Mouse (Mus musculus) hindlimb bud, embryonic 11.5 days (tissue): ENCODE data around the gene Ivns1abp.
A peak's percentile ranks its signal among the peaks of the same experiment; 100 is the strongest.
"Not testable (repeated sequence)": the region's sequence is repeated elsewhere in the genome, so short reads cannot be mapped to it uniquely, and the experiment has no call there.

Experiments
- DNase-seq: peaks from one replicate; pipeline ENCODE4 v3.0.0-alpha.2; 2012; ENCODE audit warnings: low read depth, low spot score; ENCODE audit errors: extremely low spot score

Gene Ivns1abp

DNA sequence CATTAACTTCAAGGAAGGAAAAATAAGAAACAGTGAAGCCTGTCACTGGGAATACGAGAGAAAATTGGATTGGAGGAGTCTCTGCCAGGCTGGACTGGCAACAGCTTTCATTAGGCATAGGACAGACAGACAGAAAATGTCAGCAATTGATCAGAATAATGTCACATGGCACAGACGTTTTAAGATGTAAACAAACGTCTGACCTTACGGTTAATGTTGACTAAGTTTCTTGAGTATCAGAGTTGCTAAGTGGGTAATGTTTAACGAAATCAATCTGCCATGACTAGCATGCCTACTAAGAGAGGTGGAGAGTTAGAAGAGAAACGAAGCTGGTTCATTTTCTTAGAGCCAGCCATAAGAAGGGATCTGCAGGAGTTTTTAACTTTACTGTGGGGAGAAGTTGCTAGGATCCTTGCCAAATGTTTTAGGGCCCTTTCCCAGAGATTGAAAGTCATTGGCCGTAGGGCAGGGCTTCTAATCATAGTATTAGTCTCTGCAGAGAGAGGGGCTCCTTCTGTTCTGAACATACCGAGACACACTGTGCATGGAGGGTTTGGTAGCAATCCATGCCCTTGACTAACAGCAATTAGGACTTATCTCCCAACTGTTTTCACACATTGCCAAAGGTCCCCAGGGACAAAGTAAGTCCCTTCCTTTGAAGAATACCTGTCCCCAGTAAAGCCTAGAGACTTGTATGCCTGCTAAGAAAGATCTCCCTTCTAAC, 2.8 kb upstream of the Ivns1abp start:
- no peak for DNase-seq

DNA sequence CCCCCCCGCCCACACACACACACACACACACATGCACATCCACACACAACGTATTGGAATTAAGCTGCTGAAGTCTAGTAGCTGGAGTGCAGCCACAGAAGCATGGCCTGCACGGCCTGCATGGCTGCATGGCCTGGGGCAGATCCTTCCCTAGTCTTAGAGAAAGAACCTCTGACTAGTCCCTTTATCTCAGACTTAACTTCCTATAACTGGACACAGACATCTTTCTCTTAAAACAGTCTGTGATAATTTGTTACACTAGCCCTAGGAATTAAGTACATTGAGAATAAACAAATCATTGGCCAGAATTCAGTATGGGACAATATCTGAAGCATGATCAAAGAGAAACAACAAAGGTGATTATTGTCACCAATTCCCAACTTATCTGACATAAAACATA, 2.0 kb upstream of the Ivns1abp start:
- DNase-seq, result no peak

DNA sequence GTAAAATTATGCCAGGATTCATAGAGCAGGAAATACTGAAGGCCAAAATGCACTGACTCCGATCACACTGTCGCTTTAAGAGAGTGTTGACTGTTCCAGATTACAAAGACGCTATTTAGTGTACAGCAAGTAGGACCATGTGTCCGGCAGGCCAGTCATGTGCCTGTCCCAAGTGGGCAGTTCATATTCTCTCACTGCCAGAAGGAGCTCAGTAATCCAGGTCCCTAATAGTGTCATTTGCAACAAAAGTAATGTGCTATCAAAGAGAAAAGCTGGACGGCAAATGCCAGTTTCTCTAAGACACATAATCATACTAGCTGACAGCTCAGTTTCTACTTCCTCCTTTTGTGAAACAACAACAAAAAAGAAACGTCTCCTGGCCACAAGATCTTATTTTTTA, 1.3 kb upstream of the Ivns1abp start:
- no peak for DNase-seq

DNA sequence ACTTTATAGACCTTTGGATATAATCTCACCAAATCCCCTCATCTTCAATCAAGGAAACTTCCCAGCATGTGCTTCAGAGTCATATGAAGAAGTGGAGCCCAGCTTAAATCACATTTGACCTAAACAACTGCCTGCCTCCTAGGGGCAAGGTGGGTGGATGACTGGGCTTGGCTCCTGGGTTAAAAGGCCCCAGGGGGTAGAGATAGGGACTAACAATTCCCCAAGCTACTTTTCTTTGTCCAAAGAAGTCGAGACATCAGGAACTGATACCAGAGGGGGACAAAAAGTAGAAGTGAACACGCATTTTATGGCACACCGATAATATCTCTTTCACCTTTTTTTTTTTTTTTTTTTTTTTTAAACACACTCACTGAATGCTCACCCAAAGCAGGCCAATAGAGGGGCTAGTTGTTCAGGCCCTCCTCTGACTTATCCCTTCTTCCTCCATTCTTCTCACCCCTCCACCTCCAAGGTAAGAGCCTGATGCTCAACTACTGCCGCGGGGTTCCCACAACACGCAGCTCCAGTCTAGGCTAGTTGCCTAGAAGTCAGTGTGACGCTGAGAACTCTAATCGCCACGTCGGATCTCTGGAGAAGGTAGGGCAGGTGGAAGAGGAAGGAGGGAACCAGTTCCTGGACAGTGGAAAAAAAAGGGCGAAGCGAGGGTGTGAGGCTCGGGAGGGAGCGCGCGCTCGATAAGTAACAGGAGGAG, 550 bp upstream of the Ivns1abp start:
- no peak for DNase-seq

DNA sequence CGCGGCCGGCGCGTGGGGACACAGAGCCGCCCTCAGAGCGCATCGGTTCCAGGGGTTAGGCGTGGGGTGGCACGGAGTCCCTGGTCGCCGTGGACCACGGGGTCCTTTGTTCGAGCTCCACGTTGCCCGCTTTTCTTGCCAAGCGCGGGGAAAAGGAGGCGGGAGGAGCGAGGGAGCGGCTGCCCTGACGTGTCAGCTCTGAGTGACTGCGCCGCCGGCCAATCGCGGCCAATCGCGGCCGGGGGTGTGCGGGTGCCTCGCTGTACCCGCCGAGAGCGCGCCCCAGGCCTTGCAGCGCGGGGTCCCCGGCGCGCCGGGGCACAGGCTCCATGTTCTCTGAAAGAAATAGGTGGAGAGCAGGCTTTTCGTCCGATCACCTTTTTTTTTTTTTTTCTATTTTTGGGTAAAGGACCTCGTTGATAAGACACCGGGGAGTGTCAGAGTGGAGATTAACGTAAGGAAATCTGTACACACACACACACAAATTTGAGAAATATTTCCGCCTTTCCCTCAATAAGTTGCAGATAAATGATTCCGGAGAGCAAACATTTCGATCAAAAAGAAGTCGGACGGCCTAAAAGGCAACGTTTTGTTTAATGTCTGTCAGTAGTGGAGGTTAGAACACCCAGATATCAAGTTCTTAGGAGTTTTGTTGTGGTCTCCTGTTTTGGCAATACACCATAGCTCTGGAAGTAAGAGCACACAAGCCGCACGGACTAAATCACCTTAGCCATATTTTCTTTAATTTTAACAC, 1.0 kb downstream of the Ivns1abp start:
- DNase-seq, result peak; percentile 56

DNA sequence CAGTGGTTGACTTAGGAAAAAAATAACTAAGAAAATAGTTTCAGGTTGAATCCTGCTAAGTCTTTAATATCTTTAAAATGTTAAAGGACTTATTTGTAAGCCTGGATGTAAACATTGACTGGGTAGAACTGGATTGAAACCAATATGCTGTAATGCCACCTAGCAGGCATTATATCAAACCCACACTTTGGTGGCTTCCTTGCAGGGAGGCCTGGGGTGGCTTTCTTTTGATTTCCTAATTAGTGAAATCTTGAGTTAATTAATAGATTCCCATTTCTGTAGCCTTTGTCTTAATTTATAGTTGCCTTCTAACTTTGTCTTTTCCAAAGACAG, 1.6 kb downstream of the Ivns1abp start:
- DNase-seq, result no peak

DNA sequence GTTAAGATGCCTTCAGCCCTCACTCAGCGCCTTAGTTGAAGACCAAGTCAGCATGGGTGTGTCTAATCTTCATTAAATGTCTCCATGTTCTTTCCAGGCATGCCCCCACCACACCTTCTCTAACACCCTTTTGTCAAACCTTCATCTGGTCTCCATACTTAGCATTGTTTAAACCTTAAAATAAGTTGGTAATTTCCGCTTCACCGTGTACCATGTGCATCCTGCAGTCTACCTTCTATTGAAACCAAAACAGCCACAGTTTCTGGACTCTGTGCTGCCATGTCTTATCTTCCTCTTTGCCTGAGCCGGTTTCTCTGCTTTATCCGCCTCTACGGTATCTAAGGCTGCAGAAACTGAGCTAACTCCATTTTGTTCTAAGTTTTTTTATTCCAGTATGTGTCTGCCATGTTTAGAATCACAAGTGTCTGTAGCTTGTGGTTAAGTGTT, 2.4 kb downstream of the Ivns1abp start:
- no peak for DNase-seq

DNA sequence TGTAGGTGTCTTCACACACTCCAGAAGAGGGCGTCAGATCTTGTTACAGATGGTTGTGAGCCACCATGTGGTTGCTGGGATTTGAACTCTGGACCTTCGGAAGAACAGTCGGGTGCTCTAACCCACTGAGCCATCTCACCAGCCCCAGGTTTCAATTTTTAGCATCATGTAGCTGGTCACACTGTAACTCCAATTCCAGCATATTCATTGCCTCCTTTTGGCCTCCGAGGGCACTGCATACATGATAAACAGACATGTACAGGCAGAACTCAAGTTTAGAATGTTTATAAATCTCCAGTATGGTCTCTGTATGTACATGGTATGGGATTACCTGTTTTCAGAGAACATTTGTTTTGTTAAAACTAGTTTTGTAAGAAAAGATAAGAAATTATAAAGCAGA, 4.0 kb downstream of the Ivns1abp start:
- not testable (repeated sequence) for DNase-seq

DNA sequence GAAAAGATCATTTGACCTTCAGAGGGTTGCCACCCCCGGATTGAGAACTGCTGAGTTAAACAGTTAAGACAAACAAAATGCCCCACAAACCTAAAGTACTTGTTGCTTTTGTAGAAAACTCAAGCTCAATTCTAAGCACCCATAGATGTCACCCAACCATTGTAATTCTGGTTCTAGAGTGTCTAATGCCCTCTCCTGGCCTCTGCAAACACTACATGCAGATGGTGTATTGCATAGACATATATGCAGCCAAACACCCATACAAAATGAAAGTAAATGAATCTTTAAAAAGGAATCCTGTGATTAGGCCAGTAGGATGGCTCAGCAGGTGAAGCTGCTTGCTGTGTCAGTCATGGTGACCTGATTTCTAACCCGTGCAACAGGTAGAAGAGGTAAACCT, 8.6 kb downstream of the Ivns1abp start:
- no peak for DNase-seq

DNA sequence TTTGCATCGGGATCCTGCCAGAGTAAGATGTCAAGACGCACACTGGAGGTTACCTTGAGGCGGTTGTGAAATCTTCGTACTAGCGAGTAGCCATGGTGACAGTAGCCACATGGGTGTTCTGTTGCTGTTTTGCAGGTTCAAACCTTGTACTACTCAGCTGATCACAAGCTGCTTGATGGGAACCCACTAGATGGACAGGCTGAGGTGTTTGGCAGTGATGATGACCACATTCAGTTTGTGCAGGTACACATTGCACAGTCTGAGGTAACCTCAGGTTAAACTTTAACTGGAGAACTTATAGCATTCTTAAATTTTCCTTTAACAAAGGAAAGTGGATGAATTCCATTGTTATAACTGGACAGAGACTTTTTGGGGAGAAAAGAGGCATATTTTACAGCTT, 11.7 kb downstream of the Ivns1abp start:
- no peak for DNase-seq

DNA sequence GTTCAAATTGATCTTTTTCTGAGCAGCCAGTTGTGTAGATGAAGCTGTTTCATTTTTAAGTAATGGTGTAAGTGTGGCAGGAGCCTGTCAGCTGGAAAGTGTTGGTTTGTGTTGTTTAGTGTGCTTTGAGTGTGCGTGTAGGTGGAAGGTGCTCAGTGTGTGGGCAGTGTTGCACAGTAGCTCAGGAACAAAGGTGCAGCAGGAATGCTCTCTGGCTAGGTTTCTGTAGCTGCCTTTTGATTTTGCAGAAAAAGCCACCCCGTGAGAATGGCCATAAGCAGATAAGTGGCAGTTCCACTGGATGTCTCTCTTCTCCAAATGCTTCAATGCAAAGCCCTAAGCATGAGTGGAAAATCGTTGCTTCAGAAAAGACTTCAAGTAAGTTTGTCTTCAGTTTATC, 15.1 kb downstream of the Ivns1abp start:
- no peak for DNase-seq

DNA sequence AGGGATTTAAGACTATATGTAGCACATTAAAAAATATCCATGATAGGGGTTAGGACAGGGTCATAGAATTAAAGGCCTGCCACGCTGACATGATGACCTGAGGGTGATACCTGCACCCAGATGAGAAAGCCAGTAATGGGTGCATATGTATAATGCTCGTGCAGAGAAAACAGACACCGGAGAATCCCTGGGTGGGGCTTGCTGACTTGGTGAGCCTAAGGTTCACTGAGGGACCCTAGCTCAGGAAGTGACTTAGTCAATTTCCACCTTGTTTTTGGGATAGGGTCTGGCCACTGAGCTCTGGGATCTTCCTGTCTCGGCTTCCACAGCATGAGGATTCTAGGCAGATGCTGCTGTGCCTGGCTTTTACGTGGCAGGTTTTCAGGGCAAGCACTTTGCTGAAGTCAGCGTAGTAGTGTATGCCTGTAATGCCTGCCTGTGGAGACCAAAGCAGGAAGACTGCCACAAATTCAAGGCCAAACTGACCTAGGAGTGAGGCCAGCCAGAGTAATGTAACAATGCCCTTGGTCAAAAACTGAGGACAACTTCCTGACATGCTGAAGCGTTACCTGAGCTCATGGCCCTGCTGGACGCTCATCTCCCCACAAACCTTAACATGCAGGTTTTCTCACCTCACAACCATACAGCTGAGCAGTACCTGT, 22.8 kb downstream of the Ivns1abp start:
- no peak for DNase-seq

DNA sequence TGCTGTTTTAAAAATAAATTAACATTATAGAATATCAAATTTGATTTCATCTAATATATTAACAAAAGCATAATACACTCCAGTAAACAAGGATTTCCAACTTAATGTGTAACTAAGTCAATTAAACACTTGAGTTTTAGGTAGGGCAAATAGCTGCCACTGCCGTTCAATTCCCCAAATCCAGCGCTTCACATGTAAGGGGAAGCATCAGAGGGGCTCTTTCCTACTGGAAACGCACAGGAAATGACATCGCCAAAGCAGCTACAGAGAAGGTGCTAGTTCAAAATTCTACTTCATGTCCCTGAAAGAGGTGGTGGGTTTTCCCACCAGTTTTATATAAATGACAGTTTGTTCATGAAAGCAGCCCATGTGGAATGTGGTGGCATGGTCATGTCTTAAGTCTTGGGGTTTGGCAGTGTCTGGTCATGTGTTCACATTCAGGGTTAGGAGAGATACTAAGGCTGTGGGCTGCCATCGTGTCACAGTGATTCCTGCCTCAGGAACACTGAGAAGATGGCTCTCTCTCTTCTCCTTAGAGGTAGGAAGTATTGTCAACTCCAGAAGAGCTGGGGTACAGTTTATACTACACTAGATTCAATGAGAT, 23.5 kb downstream of the Ivns1abp start:
- no peak for DNase-seq

DNA sequence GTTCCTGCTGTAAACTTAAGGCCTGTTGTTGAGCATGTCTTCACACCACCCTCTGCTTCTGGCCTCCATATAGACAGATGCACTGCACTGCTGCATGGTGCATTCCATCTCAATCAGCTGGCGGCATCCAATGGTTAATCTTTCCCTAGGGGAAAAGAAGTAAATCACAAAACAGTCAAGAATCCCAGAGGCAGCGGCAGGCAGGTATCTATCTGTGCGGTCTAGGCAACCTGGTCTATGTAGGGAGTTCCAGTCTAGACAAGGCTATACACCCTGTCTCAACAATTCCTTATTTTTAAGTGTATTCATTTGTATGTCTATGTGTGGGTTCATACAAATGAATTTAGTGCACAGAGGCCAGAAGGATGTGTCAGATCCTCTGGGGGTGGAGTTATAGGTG, 24.2 kb downstream of the Ivns1abp start:
- DNase-seq, result no peak

DNA sequence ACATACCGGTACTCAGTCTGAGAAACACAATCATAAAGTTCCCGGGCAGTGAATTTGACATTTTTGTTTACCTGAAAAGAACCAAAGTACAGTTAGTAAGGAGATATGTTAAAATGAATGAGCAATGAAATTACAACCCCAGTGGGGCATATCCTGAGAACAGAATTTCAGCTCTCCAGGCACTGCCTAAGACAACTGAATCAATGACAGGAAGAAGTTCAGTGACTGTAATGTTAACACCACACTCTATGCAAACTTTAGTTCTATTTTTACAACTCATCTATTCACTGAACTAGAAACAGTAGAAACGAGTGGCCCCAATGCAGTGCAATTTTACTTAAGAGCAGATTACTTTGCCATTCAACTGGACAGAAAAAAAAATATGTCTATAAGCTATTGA, 26.3 kb downstream of the Ivns1abp start:
- DNase-seq, result no peak

DNA sequence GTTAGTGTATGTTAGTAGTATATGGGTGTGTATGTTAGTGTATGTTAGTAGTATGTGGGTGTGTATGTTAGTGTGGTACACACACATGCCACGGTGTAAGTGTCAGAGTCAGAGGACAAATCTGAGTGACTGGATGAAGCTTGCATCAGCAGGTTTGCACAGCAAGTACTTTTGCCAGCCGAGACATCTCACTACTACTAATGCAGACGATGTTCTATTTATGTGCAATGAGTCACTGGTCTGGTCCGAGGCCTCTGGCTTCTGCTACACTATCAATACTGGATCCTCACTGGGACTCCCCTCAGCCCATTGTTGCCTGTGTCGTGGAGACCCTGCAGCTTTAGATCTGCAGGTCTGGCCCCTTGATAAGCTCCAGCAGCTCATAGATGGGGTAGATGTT, 27.3 kb downstream of the Ivns1abp start:
- DNase-seq, result no peak

DNA sequence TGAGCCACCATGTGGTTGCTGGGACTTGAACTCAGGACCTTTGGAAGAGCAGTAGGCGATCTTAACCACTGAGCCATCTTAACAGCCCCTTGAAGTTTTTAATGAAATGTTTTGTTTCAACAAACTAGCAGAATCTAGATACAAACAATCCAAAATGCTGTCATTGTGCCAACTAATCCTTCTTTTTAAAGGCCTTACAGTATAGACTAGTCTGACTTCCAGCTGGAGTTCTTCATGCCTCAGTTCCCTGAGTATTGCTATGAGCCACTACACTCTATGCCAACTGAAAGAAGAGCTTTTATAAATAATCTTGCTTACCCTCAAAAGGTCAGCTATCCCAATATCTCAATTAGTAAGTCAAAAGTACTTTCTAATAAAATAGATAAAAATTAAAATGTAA, 28.5 kb downstream of the Ivns1abp start:
- no peak for DNase-seq

DNA sequence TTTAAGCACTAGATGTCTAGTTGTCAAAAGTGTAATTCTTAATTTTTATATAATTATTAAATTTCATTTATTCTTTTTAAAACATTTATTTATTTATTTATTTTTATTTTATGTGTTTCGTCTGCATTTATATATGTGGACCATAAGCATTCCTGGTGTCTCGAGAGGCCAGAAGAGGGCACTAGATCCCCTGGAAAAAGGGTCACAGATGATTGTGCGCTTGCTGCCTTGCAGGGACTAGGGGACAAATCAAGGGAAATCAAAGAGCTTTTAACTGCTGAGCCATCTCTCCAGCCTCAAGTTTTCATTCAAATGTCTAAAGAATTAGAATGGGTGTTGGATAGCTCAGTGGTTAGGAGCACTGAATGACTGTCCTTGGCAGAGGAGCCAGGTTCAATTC, 33.1 kb downstream of the Ivns1abp start:
- no peak for DNase-seq

DNA sequence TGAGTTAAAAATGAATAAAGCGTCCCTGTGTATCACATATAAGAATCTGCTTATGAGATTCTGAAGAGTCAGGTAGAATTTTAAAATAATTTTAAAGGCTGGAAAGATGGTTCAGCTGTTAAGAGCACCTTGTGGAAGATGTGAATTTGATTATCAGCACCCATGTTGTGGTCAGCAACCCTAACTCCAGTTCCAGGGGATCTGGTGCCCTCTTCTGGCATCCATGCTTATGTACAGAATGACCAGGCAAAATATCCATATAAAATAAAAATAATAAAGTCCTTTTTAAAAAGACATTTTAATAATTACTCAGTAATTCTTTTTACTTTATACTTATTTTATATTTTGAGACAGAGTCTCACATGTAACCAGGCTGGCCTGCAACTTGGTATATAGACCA, 45.8 kb downstream of the Ivns1abp start:
- no peak for DNase-seq

DNA sequence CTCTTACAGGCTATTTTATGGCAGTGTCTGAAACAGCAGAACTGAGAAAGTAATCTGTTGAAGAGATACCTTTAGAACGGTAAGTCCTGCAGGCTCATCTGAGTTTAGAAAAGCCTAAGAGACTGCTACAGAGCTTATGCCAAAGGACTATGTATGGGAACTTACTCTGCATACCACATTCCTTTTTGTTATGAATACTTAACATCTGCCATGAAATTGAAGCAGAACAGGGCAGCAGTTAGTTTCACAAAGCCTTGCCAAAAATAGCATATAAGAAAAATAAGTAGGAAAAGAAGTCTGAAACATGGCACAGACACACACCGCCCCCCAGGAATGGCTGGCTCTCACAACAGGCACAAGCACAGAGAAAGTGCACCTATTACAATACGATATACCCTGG, 65.5 kb downstream of the Ivns1abp start:
- DNase-seq, result no peak
